Mouse (Mus musculus): Measurements from ENCODE around the gene Cyp2c55. TPM values are rescaled to one million over a fixed set of nuclear protein-coding genes. Genes with fewer than 3 reads are reported as not detected.

Gene Cyp2c55
- not detected for polyA plus RNA-seq (2017; shearing (Covaris generic))

GRCm38 (mm10) chr19:39006715-39007114 is at the start of gene Cyp2c55:
TSS of gene Cyp2c55 (plus strand) at chr19:39007019.

DNA sequence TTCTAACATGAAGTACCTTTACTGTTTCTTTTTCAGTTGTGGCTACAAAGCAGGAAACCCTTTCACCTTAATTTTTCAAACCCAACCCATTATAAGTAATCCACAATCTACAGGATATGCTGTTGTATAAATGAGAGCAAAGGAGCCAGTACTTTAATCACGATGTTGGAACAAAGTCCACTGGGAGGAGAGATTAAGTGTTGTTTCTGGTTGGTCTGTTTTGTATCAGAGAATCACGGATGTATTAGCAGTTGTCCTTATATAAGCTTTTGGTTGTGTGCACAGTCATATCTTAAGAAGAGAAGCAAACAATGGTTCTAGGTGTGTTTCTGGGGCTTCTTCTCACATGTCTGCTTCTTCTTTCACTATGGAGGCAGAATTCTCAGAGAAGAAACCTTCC is 53.9 kb downstream of the Cyp2c55 start, which contains the start of gene Cyp2c65:
TSS of gene Cyp2c65 (plus strand) at position 297 of the 400 bp plus-strand sequence.

Other genes with a start within 250 kb of the Cyp2c55 start
- 13.8 TPM for gene Noc3l, start 187.8 kb upstream of the Cyp2c55 start, polyA plus RNA-seq (2017; shearing (Covaris generic))
- 0.42 TPM for gene Tbc1d12, start 170.4 kb upstream of the Cyp2c55 start, polyA plus RNA-seq (2017; shearing (Covaris generic))
- 11.6 TPM for gene Hells, start 76.1 kb upstream of the Cyp2c55 start, polyA plus RNA-seq (2017; shearing (Covaris generic))
- gene Cyp2c65, start 54.0 kb downstream of the Cyp2c55 start, polyA plus RNA-seq (2017; shearing (Covaris generic)) = not detected
- gene Cyp2c66, start 106.9 kb downstream of the Cyp2c55 start, polyA plus RNA-seq (2017; shearing (Covaris generic)) = not detected